Mouse (Mus musculus) mouse embryonic stem cell (cell line): Measurements from ENCODE around the gene Setd1a.
"Not testable (repeated sequence)": the region's sequence is repeated elsewhere in the genome, so short reads cannot be mapped to it uniquely, and the experiment has no call there.

ENCODE experiments used
- in situ Hi-C, 2 experiments: fragments of 300-500 bp; cut with MboI; formaldehyde crosslinking; loops; 1 replicate in 1 of 2; 3 replicates in 1 of 2; pipeline ENCODE4 v1.14.3; 2019 to 2020; ENCODE audit warnings: low sequenced_read_pairs in 2 of 2, low pct_unique_long_range_greater_than_20kb in 1 of 2, mixed read lengths in 1 of 2; ENCODE audit not compliant: unreplicated experiment in 1 of 2

The Setd1a gene

DNA sequence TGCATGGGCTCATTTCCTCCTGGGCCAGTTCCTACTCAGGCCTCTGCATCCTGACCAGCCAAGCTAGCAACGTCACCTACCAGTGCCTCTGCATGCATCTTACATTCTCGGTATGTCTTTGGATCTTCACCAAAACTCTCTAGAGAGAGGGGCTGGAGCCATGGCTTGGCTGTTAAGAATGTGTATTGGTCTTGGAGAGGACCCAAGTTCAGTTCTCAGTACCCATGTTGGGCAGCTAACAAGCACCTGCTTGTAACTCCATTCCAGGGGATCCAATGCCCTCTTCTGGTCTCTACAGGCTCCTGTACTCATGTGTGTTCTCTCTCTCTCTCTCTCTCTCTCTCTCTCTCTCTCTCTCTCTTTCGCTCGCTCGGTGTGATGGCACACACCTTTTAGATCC lies 41.3 kb downstream of the Setd1a start:
- in situ Hi-C loops, result no loop called here

DNA sequence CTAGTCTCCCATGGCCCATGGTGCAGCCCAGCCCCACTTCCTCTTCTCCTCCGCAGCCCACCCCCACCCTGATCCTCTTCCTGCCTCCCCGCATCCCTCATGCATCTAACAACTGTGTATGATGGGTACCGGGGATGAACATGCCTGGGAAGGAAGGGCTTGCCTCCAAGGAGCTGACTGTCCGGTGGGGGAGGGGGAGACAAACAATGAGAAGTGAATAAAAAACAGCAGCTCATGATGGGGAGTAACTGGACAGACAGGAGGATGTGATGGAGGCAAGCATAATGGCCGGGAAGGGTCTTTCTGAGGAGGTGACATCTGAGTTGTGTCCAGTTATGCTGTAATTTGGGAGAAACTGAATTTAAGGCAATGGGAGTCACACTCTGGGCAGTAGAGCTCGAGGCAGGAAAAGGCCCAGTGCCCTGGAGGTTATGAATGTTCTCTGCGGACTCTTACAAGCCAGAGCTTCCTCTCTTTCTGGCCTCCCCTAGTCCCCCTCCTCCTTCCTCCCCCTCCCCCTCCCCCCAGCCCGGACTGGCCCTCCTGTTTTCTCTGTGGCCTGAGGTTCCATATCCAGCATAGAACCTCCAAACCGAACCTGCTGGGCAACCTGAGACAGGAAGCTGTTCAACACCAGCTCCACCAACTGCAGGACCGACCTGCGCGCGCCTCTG lies 44.5 kb downstream of the Setd1a start:
- in situ Hi-C loops, result no loop called here

DNA sequence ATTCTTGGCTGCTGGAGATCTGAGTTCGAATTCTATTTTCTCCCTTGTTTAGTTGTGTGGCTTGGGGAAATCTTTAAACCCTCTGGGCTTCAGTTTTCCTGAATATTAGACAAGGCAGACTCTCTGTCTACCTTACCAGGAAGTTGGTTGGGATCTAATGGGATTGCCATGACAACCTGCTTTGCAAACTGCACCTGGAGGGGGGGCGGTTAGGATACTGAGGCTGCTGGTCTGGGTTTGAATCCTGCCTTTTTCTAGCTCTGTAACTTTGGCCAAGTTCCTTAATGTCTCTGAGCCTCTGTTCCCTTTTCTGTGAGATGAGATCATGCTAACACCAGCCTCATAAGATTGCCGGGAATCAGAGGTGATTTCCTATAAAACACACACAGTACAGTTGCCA lies 46.0 kb downstream of the Setd1a start:
- in situ Hi-C loops, result no loop called here

DNA sequence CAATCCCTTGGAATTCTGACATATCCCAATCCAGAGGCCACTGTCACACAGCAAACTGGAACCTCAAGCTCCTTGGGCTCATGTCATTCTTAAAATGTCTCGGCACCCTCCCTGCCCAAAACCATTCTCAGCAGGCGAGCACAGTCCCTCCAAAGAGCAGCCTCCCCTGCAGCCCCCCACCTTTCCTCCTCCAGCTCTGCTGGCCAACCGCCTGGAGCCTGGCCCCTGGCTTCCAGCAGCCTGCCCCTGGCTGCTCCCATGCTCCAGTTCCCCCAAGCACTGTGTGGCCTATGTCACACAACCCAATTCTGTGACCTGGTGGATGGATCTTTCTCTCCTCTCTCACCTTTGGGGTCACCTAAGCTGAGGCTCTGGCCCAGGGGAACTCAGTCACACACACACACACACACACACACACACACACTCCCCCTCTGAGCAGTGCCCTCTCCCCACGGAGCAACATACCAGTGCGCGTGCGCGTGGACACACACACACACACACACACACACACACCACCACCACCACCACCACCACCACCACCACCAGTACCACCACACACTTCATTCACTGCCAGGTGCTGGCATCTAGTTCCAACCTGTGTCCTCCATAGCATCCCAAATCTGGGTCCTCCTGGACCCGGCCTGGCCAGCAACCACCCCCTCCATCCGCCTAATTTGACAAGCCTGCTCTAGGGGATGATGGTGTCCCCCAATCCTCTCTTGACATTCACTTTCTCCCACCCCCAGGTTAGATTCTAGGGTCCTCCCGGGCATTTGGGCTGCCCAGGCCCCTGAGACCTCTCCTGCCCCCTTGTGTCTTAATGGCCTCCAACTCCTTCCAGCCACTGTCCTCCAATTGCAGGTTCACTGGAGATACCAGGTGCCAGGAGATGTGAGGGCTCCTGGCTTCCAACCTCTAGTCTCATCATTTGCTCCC lies 47.0 kb downstream of the Setd1a start:
- in situ Hi-C loops, result no loop called here

DNA sequence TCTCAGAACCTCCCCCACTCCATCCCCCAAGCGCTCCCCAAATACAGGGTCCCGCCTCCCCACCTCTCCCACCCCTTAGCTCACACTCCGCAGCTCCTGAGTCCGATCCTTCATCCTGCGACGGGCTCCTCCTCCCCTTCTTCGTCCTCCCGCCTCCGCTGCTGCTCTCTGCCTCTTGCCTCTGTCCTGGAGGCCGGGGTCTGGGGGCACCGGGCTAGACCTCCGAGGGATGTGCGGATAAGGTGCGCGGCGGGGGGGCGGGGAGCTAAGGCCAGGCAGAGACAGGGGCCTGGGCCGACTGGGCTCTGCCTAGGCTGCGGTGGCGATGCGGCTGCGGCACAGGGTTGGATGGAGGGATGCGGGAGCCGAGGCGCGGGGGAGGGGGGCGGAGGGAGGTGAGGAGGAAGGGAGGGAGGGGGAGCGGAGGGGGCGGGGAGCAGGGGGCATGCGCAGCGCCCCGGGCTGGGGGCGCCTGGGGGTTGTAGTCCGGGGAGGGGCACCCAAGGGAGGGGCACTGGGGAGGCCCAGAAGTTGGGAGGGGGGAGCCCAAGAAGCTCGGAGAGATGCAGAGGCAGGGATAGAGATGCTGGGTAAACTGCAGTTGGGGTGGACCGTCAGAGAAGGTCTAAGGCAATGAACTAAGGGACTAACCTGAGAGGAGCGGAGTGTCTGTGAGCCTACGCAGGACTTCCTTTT lies 47.9 kb downstream of the Setd1a start, which contains the start of the genes Stx4a and Stx1b:
Gene Stx4a (plus strand): TSS at position 119 of the 696 bp plus-strand sequence.
Gene Stx1b (minus strand): TSS at position 374 of the 696 bp plus-strand sequence.
- in situ Hi-C loops, result no loop called here

DNA sequence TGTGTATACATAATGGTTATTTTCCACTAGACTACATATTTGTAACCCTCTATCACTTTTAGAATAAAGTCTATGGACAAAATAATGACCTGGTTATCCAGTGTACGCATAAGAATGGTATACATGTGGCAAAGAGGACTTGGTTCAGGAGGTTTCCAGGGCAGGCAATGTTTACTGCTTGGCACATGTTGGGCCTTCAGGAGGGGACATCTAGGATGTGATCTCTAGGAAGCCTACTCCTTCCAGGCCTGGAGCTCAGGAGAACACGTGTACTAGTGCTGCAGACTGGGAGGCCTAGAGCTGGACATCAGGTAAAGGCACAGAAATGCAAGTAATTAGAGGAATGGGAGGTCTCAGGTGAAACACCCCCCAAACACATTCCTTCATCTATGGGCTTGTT lies 59.1 kb downstream of the Setd1a start:
- in situ Hi-C loops, result no loop called here

DNA sequence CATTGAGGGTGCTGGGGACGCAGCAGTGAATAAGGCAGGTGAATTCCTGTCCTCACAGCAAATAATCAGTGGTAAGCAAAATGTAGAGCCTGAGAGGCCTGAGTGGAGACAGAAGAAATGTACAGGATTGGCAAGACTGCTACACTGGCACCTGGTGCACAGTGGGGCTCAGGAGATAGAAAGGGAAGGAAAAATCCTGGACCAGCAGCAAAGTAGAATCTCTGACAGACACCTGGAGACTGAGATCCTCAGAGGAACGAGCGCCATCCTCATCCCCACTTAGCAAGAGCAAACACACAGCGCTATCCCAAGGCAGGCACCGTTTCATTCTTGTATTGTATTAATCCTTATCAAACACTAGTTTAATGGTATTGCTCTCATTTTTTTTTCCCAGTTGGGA lies 61.0 kb downstream of the Setd1a start:
- in situ Hi-C loops, result no loop called here

DNA sequence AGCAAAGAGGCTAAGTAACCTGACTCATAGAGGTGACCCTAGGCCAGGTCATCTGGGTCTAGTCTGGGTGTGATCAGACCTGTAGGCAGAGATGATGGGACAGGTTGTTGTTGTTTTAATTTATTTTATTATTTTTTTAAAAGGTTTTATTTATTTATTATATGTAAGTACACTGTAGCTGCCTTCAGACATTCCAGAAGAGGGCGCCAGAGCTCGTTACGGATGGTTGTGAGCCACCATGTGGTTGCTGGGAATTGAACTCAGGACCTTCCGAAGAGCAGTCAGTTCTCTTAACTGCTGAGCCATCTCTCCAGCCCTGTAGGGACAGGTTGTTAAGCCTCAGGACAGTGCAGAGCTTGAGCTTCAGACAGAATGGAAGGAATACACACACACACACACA lies 61.4 kb downstream of the Setd1a start:
- in situ Hi-C loops, result not testable (repeated sequence)

DNA sequence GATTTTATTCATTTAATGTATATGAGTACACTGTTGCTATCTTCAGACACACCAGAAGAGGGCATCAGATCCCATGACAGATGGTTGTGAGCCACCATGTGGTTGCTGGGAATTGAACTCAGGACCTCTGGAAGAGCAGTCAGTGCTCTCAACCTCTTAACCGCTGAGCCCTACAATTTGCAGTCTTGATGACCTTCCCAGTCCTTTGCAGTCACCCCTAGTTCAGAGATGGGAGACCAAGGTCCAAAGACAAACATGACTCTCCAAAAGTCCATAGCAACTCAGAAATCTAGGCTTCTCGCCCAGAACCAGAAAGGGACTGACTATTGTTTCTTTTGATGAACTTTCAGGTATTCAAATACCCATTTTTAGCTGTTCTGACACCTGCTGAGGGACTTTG lies 63.6 kb downstream of the Setd1a start:
- in situ Hi-C loops, result not testable (repeated sequence)

DNA sequence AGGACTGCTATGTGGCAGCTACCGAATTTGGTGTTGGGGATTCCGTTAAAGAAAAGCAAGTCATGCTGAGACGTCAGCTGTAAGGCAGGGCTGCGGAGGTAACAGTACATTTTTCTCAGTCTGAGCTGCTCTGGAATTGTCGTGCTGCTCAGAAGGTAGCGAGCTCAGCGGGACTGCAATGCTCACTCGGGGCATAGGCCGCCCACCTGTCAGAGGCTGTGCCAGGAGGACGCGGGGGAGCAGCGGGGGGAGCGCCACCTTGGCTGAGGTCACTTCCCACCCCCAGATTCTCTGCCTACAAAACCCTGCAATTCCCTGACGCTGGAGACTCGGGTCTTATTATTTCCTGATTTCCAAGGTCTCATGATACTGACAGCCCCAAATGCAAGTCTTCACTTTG lies 64.4 kb downstream of the Setd1a start:
- in situ Hi-C loops, result no loop called here

DNA sequence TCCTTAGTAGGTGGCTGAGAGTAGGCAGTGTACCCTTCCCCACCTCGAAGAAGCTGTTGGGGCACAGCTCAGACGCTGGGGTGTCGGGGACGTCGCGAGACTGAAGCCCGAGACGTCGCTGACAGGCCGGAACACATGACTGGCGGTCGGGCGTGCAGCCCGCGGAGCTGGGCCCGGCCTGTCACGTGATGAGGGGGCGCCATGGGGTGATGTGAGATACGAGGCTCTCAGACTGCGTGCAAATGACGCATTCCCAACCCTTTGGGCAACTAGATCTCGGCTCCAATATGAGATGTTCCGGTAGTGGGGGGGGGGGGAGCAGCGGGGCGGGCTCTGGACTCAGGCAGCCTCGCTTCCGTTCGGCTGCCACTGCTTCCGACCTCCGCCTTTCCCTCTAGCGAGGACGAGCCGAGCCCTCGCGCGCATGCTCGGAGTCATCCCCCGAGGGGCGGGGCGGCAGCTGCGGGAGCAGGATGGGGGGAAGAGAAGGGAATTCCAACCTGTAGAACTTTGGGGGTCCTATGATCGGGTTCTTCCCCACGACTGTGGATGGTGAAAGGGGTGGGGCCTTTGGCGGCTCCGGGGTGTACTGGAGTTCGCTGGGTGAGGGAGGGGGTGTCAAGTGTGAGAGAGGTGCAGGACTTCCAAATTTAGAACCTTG lies 65.0 kb downstream of the Setd1a start:
- in situ Hi-C loops, result no loop called here

DNA sequence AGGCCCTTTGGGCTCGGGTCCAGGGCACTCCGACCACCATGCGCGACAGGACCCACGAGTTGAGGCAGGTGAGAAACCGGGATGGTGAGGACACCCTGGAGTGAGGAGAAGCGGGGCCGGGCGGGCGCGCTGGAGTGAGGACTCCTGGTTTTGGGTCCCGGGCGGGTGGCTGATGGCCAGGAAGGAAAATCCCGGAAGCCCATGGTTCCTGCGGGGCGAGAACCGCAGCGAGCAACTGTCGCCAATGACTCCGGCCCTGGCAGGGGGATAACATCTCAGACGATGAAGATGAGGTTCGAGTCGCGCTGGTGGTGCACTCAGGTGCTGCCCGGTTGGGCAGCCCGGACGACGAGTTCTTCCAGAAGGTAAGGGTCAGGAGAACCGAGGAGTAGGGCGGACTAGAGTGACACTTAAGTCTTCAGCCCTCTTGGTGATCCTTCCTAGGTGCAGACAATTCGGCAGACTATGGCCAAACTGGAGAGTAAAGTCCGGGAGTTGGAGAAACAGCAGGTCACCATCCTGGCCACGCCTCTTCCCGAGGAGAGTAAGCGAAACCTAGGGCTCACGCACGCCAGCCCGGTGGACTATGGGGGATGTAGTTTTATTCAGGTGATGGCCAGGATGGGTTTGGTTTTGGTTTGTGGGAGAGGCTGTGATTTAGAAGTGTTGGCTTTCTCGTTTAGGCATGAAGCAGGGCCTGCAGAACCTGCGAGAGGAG lies 65.7 kb downstream of the Setd1a start:
- in situ Hi-C loops, result no loop called here
